Mouse (Mus musculus) thymus, postnatal 10 days (tissue): ENCODE data around the gene Zfp28.

Experiments used
- DNase-seq, 2 experiments: peaks; one replicate each; pipeline ENCODE4 v3.0.0; 2021; ENCODE audit warnings: low spot score in 2 of 2

The Zfp28 gene

GRCm38 (mm10) chr7:6397996-6398975, 15.2 kb downstream of the Zfp28 start, which contains the start of gene Smim17:
Gene Smim17, plus strand, starts transcription at chr7:6398715.
- peak; percentile 39 to 42 for DNase-seq

DNA sequence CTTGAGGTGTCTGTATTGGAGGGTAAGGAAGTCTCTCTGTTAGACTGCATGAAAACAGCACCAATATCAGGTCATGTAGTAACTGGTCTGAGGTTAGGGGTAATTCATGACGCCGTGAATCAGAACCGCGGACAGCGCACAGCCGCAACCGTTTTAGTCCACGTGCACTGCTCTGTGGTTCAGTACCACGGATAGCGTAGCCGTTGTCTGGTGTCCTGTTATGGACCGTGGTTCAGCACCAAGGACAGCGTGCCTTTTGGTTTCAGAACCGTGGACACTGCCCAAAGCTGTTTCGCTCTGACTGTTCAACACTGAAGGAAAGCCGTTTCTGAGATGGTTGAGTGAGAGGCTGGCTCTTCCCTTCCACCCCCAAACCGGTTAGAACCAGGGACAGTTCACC, 26.9 kb downstream of the Zfp28 start, which contains the start of gene Gm20715:
TSS of gene Gm20715 (plus strand) at position 235 of the 400 bp plus-strand sequence.
- peak; percentile 50 to 74 for DNase-seq

DNA sequence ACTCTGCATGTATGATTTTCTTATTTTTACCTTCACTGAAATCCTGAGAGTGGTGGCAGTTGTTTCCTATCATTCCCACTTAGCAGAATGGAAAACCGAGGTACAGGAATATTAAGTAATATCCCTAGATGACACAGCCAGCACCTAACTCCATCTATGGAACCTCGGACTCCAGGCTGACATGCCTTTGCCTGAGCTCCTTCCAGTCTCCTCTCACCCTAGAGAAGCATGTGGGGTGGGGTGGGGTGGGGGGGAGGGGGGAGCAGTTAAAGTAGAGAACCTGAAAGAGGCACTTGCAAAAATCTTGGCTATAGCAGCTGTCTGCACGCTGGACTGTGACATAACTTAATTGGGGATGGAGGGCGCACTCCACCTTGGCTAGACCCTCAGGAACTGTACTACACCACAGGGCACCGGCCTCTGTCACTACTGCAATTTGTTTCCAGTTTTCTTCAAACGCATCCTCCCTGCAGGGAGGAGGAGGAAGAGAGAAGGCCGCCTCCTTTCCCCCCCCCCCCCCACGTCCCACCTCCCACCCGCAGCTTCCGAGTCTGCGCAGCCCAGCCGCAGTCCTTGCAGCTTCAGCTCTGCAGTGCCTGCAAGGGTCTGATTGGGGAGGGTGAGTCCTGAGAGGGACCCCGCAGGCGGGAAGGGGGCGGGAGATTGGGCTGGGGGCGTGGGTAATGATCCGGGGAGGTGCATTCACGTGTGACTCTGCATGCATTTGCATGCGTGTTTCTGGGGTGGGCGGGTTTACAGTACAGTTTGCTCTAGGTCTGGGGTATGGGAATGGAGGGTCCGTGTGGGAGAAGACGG, 31.7 kb downstream of the Zfp28 start:
- no peak for DNase-seq

DNA sequence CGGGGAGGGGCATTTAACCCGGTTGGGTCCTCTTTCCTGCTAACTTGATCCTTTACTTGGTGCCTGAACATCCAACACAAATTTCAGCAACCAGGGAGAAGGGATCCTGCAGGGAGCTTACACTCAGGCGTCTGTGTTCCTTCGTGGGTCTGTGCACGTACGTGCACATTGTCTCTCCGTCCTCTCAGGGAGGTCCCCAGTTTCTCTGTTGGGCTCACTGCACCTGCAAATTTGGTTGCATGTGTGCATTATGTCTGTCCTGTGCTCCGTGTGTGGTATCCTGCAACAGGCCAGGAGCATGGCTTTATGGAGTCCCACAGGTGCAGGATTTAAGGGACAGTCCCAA, 32.3 kb downstream of the Zfp28 start:
- no peak for DNase-seq

DNA sequence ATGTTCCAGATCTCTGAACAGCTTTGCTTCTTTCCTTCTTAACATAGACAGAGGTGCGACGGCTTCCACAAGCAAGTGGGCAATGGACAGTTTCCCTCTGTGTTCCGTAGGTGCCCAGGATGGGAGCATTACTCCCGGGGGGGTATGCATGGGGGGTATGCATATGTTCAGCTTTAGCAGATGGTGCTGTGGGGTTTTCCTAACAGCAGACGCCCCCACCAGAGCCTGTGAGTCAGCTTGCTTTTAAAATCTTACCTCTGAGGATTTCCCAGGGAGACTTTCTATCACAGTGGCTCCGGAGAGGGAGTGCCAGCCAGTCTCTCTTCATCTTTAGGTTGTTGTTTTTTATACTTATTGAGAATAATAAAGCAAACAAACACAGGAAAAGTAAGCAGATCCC, 36.8 kb downstream of the Zfp28 start:
- DNase-seq: no peak

- no peak for DNase-seq
Measured at GRCm38 (mm10) chr7:6429381-6429780, 46.3 kb downstream of the Zfp28 start.

DNA sequence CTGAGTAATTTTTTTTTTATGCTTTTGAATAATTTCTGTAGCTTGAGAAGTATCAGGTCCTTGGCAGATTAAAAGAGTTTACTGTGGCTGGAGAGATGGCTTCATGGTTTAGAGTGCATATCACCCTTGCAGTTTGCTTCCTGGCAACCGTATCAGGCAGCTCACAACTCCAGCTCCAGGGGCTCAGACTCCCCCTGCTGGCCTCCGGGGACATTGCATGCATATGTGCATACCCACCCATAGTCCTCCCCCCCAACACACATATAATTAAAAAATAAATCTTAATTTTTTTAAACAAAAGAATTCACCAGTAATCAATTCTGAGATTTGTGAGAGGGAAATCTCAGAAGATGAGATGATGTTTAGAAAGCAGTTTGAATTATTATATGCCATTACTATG, 47.2 kb downstream of the Zfp28 start:
- peak in 1 of 2 experiments; percentile 24 for DNase-seq

DNA sequence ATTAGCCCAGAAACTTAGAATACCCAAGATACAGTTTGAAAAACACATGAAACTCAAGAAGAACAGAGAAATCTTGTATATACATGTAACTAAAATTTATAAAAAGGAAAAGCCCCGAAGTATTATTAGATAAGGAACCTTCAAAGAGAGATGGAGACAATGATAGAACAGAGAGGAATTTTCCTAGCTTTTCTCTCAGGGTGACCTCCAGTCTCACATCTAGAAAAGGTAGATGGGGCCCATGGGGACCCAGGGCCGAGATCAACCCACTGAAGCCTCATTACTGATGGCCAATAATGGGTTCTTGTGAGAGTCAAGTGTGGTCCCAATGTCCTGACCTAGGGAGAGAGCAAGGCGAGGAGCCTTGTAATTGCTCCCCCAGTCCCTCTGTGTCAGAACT, 55.3 kb downstream of the Zfp28 start, which contains the start of gene Olfr1344:
TSS of gene Olfr1344 (plus strand) at position 301 of the 400 bp plus-strand sequence.
- no peak for DNase-seq

- no peak for DNase-seq
Measured at GRCm38 (mm10) chr7:6441173-6441572, 58.1 kb downstream of the Zfp28 start.
